Mouse (Mus musculus) hindbrain, embryonic 10.5 days (tissue): ENCODE results near the gene Dcun1d4. TPM values are rescaled to one million over a fixed set of nuclear protein-coding genes. Genes with fewer than 3 reads are reported as not detected.
"Not testable (repeated sequence)": the region's sequence is repeated elsewhere in the genome, so short reads cannot be mapped to it uniquely, and the experiment has no call there.

ENCODE experiments used
- DNase-seq: peaks from one replicate; pipeline ENCODE4 v3.0.0-alpha.2; 2017; ENCODE audit warnings: low spot score
- H3K27ac ChIP-seq: fragments of 300-500 bp; sonication (generic); 2 replicates; pipeline ENCODE4 v1.5.1; 2016; ENCODE audit warnings: mild to moderate bottlenecking, moderate library complexity
- H3K27me3 ChIP-seq: fragments of 300-500 bp; sonication (generic); 2 replicates; pipeline ENCODE4 v1.6.1; 2016; ENCODE audit warnings: mild to moderate bottlenecking; ENCODE audit not compliant: poor library complexity, insufficient read depth, severe bottlenecking
- H3K36me3 ChIP-seq: fragments of 300-500 bp; sonication (generic); 2 replicates; pipeline ENCODE4 v1.6.1; 2016; ENCODE audit warnings: mild to moderate bottlenecking, moderate library complexity
- H3K4me1 ChIP-seq: fragments of 300-500 bp; sonication (generic); replicated peaks from 2 replicates; pipeline ENCODE4 v1.6.1; 2016; ENCODE audit warnings: mild to moderate bottlenecking
- H3K4me3 ChIP-seq: fragments of 300-500 bp; sonication (generic); 2 replicates; pipeline ENCODE4 v1.5.1; 2016; ENCODE audit warnings: mild to moderate bottlenecking, moderate library complexity
- H3K9me3 ChIP-seq: fragments of 300-500 bp; sonication (generic); 2 replicates; pipeline ENCODE4 v1.6.1; 2016; ENCODE audit warnings: mild to moderate bottlenecking, moderate library complexity
- WGBS: fragments of 180-500 bp; shearing (Covaris S2); methylation state at CpG from one replicate; pipeline ENCODE4 v1.1.7; 2016; 5-methylcytosine and 5-hydroxymethylcytosine counted together
- polyA plus RNA-seq: library from polyadenylated mRNA; unstranded; fragments of >200 nt; fragmentation: Nextera tagmentation; extraction: Ambion mirVana; gene quantifications from 2 replicates; pipeline ENCODE4 v1.2.1, GENCODE M21; 2016

Gene Dcun1d4
- polyA plus RNA-seq, 1 experiment from 2014 or later, result 46.9 TPM

GRCm38 (mm10) chr5:73564038-73564437 lies 83.2 kb downstream of the Dcun1d4 start:
- Histone ChIP-seq H3K27ac (no peak overlapping the region), H3K9me3 (no peaks in the 10 kb centered on the region), H3K27me3 (no peaks in the 10 kb centered on the region), H3K36me3 (peaks cover 24% of the 10 kb centered on the region), H3K4me1 (no peaks in the 10 kb centered on the region), H3K4me3 (no peak overlapping the region)
- DNase-seq, result no peak
- WGBS, result 94% methylated on average over 6 of the region's 6 CpGs

- Histone ChIP-seq H3K36me3 (peaks cover 10% of the 10 kb centered on the region), H3K9me3 (no peaks in the 10 kb centered on the region), H3K4me3 (no peak overlapping the region), H3K27ac (no peak overlapping the region), H3K27me3 (no peaks in the 10 kb centered on the region), H3K4me1 (no peaks in the 10 kb centered on the region)
- 87% methylated on average over 5 of the region's 5 CpGs for WGBS
- no peak for DNase-seq
Measured at GRCm38 (mm10) chr5:73566119-73566518, 85.3 kb downstream of the Dcun1d4 start.

DNA sequence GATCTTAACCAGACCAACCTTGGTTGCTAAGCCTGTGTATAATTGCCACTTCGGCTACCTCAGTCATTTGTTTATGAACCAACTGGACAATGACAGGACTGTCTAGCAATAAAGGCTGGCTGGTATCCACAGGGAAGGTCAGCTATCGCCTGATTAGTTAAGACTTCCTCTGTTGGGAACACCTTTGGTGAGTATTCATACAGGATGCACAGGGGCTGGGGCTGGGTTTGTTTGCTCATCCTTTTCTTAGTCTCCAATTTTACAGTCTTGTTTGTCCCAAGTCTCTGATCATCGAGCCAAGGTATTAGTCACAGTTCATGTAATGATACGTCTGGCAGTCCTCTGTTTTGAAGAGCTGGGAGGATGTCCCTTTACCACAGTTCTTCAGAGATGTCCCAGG lies 86.1 kb downstream of the Dcun1d4 start:
- WGBS, result 88% methylated on average over 4 of the region's 4 CpGs
- Histone ChIP-seq H3K4me3 (no peak overlapping the region), H3K9me3 (no peaks in the 10 kb centered on the region), H3K36me3 (0 out of 2 replicates have a peak, but pooled peaks cover 3% of the 10 kb centered on the region), H3K27me3 (no peaks in the 10 kb centered on the region), H3K27ac (no peak overlapping the region), H3K4me1 (no peaks in the 10 kb centered on the region)
- no peak for DNase-seq

DNA sequence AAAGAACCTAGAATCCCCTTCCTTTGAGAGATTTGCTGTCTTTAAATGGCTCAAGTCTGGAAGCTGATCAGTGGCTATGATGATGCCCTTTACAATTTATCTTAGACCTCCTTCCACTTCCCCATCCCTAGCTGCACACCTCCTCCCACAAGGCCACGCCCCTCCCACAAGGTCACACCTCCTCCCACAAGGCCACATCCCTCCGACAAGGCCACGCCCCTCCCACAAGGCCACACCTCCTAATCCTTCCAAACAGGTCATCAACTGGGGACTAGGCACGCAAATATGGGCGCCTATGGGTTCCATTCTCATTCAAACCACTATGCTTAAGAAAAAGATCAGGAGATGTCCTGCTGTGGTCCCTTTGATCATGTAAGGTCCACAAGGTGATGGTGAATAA lies 88.4 kb downstream of the Dcun1d4 start:
- 80% methylated on average over 5 of the region's 5 CpGs for WGBS
- Histone ChIP-seq H3K9me3 (no peaks in the 10 kb centered on the region), H3K4me3 (no peak overlapping the region), H3K27ac (no peak overlapping the region), H3K4me1 (no peaks in the 10 kb centered on the region), H3K27me3 (no peaks in the 10 kb centered on the region), H3K36me3 (no peaks in the 10 kb centered on the region)
- no peak for DNase-seq

- no peak overlapping the region for H3K27ac ChIP-seq
- H3K27me3 ChIP-seq, result no peaks in the 10 kb centered on the region
- H3K4me3 ChIP-seq, result no peak overlapping the region
- H3K9me3 ChIP-seq, result no peaks in the 10 kb centered on the region
- WGBS, result 92% methylated on average over 6 of the region's 6 CpGs
- DNase-seq, result no peak
- peaks cover 12% of the 10 kb centered on the region for H3K4me1 ChIP-seq
- H3K36me3 ChIP-seq, result no peaks in the 10 kb centered on the region
Measured at GRCm38 (mm10) chr5:73571395-73572156, 90.8 kb downstream of the Dcun1d4 start.

DNA sequence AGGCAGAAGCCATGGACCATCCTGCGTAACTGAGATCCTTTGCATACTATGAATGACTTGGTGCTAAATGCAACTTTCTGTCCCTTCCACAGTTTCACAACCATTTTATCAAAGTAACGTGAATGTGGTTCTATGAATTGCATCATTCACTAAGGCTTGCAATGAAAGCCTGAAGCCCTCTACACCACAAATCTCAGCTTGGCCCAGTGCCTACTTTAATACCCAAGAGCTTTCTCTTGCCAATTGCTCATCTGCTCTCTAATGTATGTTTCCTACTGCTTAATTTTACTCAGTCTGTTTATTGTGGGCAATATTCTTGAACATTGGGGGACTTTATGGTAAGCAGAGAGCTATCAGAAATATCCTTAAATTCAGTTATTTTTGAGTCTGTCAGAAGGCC lies 92.0 kb downstream of the Dcun1d4 start:
- 95% methylated on average over 2 of the region's 2 CpGs for WGBS
- Histone ChIP-seq H3K9me3 (no peaks in the 10 kb centered on the region), H3K36me3 (no peaks in the 10 kb centered on the region), H3K27ac (no peak overlapping the region), H3K27me3 (no peaks in the 10 kb centered on the region), H3K4me3 (no peak overlapping the region), H3K4me1 (peaks cover 15% of the 10 kb centered on the region)
- no peak for DNase-seq

GRCm38 (mm10) chr5:73573789-73574188 lies 93.0 kb downstream of the Dcun1d4 start:
- 77% methylated on average over 7 of the region's 7 CpGs for WGBS
- peaks cover 15% of the 10 kb centered on the region for H3K4me1 ChIP-seq
- no peaks in the 10 kb centered on the region for H3K27me3 ChIP-seq
- no peak overlapping the region for H3K4me3 ChIP-seq
- H3K36me3 ChIP-seq, result no peaks in the 10 kb centered on the region
- DNase-seq, result no peak
- H3K27ac ChIP-seq, result no peak overlapping the region
- no peaks in the 10 kb centered on the region for H3K9me3 ChIP-seq

GRCm38 (mm10) chr5:73574616-73575015 lies 93.8 kb downstream of the Dcun1d4 start:
- Histone ChIP-seq H3K4me3 (no peak overlapping the region), H3K9me3 (no peaks in the 10 kb centered on the region), H3K4me1 (peaks cover 15% of the 10 kb centered on the region), H3K27me3 (no peaks in the 10 kb centered on the region), H3K27ac (no peak overlapping the region), H3K36me3 (no peaks in the 10 kb centered on the region)
- 92% methylated on average over 4 of the region's 4 CpGs for WGBS
- DNase-seq, result no peak

DNA sequence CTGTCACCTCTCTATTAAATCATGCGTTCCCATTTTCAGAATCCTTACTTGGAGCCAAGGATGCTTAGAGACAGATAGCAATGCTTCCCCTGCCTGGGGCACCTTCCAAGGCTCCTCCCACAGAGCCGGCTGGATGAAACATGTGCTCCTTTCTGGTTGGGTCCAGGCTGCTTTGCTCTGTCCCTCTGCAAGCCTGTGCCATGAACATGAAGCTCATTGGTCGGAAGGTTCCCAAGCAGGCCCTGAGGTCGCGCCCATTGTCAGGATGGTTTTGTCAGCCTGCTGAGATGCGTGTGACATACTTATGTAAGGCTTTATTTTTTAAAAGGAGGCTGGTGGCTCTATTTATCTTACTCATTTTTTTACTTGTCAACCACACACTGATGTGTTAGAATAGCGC lies 95.9 kb downstream of the Dcun1d4 start:
- H3K4me1 ChIP-seq, result peaks cover 15% of the 10 kb centered on the region
- DNase-seq, result no peak
- H3K36me3 ChIP-seq, result no peaks in the 10 kb centered on the region
- no peaks in the 10 kb centered on the region for H3K9me3 ChIP-seq
- H3K27ac ChIP-seq, result no peak overlapping the region
- 68% methylated on average over 7 of the region's 7 CpGs for WGBS
- H3K27me3 ChIP-seq, result no peaks in the 10 kb centered on the region
- H3K4me3 ChIP-seq, result no peak overlapping the region

DNA sequence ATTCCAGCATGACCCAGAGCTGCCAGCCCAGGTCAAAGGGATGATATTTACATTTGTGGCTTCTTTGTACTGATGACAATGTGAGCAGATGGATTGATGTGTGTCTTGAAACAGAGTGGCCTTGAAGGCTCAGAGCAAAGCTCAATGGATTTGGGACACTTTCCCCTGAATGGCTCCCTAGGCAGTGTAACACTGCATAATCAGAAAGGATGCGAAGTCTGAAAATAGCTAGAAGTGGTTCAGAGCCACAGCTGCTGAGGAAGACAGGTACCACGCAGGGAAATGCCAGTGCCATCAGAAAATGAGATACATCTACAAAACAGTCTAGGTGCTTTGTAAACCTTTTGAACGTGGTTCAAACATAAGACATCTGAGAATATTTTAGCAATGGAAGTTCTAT lies 97.3 kb downstream of the Dcun1d4 start:
- no peak for DNase-seq
- Histone ChIP-seq H3K4me3 (no peak overlapping the region), H3K4me1 (peaks cover 15% of the 10 kb centered on the region), H3K27ac (no peak overlapping the region), H3K36me3 (no peaks in the 10 kb centered on the region), H3K27me3 (no peaks in the 10 kb centered on the region), H3K9me3 (no peaks in the 10 kb centered on the region)
- 84% methylated on average over 3 of the region's 3 CpGs for WGBS

GRCm38 (mm10) chr5:73584011-73584410 lies 103.2 kb downstream of the Dcun1d4 start:
- not testable (repeated sequence) for DNase-seq, H3K9me3 ChIP-seq, H3K27me3 ChIP-seq, H3K4me3 ChIP-seq, H3K27ac ChIP-seq, H3K36me3 ChIP-seq
- WGBS, result 93% methylated on average over 6 of the region's 6 CpGs
- H3K4me1 ChIP-seq, result peaks cover 11% of the 10 kb centered on the region

DNA sequence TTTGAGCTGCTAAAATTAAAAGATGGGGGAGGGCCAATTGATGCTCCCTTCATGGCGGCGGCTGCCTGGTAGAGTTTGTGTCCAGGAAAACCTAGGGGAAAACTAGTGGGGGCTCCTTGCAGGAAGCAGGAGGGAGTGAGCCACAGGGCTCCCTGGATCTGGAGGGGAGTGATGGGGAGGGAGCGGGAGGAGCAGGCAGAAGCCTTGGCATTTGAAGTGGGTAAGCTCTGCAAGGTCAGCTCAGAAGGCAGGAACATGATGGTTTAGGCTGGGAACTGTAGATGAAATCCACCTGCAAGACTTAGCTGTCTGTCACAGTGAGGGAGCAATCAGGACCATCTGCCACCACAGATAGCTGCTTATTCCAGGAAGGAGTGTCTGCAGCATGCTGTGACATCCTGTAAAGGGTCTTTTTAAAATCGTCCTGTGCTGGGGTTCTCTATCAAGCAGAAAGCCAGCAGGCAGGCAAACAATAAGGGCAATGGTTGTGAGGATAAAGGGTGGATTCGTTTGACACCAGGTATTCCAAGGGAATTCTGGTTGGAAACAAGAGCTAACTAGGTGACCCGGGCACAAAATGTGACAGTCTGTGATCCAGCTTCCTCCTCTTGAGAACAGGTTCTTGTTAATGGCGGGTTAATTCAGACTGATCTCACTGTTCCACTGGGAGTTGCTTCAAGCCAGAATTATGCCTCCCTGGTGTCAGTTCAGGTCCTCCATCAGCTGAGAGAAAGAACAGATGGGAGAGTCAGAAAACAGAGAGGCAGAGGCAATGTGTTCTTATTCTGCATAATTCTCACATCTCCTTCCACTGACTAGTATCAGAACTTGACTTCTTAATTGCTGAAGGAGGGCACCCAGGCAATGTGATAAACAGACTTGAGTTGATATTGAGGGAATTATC lies 104.7 kb downstream of the Dcun1d4 start:
- Histone ChIP-seq H3K27me3 (no peaks in the 10 kb centered on the region), H3K4me1 (peaks cover 11% of the 10 kb centered on the region), H3K9me3 (no peaks in the 10 kb centered on the region), H3K4me3 (no peak overlapping the region), H3K36me3 (no peaks in the 10 kb centered on the region), H3K27ac (peak overlapping the region; percentile 59)
- 36% methylated on average over 7 of the region's 7 CpGs for WGBS
- DNase-seq, result no peak

GRCm38 (mm10) chr5:73586597-73586996 lies 105.8 kb downstream of the Dcun1d4 start:
- Histone ChIP-seq H3K36me3 (no peaks in the 10 kb centered on the region), H3K4me1 (peaks cover 11% of the 10 kb centered on the region), H3K27me3 (no peaks in the 10 kb centered on the region), H3K9me3 (no peaks in the 10 kb centered on the region), H3K27ac (0 out of 2 replicates have a peak overlapping the region, but pooled peaks have one; percentile 29), H3K4me3 (no peak overlapping the region)
- WGBS, result 75% methylated on average over 4 of the region's 4 CpGs
- no peak for DNase-seq
